Mouse (Mus musculus): Measurements from ENCODE around the gene Manba. TPM values are rescaled to one million over a fixed set of nuclear protein-coding genes. Genes with fewer than 3 reads are reported as not detected.
A peak's percentile ranks its signal among the peaks of the same experiment; 100 is the strongest.

The Manba gene
- polyA plus RNA-seq, 1 experiment, result 5.1 TPM

DNA sequence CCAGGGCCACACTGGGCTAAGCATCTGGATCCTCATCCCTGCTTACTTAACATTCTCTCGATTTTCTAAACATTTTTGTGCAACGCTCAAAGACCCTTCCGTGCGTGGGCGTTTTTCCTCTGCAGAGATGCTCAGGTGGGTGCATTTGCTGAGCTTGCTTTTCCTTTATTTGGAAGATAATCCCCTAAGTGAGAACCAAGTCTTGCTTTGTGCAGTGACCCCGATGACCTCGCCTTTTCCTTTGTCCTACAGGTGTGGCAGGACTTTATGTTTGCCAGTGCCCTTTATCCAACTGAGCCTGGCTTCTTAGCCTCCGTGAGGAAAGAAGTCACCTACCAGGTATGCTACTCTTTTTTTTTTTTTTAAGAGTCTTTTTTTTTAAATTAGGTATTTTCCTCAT, 61.9 kb downstream of the Manba start:
- Histone ChIP-seq H3K27ac (ENCODE audit: insufficient read depth, low read length) (no peak overlapping the region), H3K4me1 (ENCODE audit: control insufficient read depth, insufficient read depth, insufficient read length) (no peaks in the 10 kb centered on the region), H3K4me3 (ENCODE audit: extremely low read depth, insufficient read depth, insufficient read length) (no peak overlapping the region), H3K27me3 (ENCODE audit: control insufficient read depth, insufficient read depth, low read length) (no peaks in the 10 kb centered on the region), H3K36me3 (ENCODE audit: control insufficient read depth, insufficient read depth, low read length) (peaks cover 11% of the 10 kb centered on the region)
- no peak for DNase-seq (ENCODE audit: low read depth in 1 of 2, low spot score in 2 of 2)
- TF ChIP-seq POLR2A (IDR thresholded peaks at IDR 0.05; ENCODE audit: low read depth, low read length) (no peak), CTCF (IDR thresholded peaks at IDR 0.05; ENCODE audit: extremely low read depth, insufficient read depth, insufficient read length, insufficient replicate concordance) (no peak)
- WGBS, result 90% methylated on average over 8 of the region's 8 CpGs

DNA sequence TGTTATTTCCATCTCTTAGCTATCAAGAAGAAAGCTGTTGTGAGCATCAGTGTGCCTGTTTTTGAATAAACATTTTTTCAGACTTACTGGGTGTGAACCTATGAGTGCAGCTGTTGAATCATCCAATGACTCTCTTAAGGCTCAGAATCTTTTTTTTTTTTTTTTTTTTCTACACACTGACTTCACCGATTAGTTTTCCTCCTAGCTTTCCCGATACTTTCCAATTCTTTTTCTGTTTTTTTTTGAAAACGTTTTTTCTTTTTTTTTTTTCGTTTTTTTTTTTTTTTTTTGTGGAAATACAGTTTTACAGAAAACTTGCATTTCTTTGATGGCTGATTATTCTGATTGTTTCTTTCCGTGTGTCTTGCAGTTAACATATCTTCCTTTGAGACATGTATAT, 67.5 kb downstream of the Manba start:
- no peak for TF ChIP-seq CTCF (IDR thresholded peaks at IDR 0.05; ENCODE audit: extremely low read depth, insufficient read depth, insufficient read length, insufficient replicate concordance)
- no peak for TF ChIP-seq POLR2A (IDR thresholded peaks at IDR 0.05; ENCODE audit: low read depth, low read length)
- WGBS, result 86% methylated on average over 5 of the region's 5 CpGs
- H3K36me3 ChIP-seq (ENCODE audit: control insufficient read depth, insufficient read depth, low read length), result peaks cover 8% of the 10 kb centered on the region

DNA sequence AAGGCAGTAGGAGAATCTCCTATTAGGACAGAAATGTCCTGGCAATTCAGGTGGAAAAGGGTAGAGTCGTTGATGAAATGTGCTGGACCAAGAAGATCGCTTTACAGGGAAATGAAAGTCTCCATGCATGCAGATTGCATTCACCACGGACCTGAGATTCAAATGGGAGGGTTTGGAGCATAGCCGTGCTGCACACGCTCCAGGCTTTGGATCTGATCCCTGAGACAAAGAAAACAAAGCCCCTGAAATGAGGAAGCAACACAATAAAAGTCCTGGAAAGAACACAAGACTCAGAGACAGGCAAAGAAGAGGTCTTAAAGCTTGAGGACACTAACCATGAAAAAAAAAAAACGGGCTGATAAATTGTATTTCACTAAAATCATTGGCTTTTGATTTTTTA, 69.8 kb downstream of the Manba start:
- TF ChIP-seq CTCF (IDR thresholded peaks at IDR 0.05; ENCODE audit: extremely low read depth, insufficient read depth, insufficient read length, insufficient replicate concordance) (no peak), POLR2A (IDR thresholded peaks at IDR 0.05; ENCODE audit: low read depth, low read length) (no peak)
- peaks cover 5% of the 10 kb centered on the region for H3K36me3 ChIP-seq (ENCODE audit: control insufficient read depth, insufficient read depth, low read length)
- no peak overlapping the region for H3K4me3 ChIP-seq (ENCODE audit: extremely low read depth, insufficient read depth, insufficient read length)
- H3K4me1 ChIP-seq (ENCODE audit: control insufficient read depth, insufficient read depth, insufficient read length), result no peaks in the 10 kb centered on the region
- no peak for DNase-seq (ENCODE audit: low read depth in 1 of 2, low spot score in 2 of 2)
- 89% methylated on average over 6 of the region's 6 CpGs for WGBS
- H3K27me3 ChIP-seq (ENCODE audit: control insufficient read depth, insufficient read depth, low read length), result no peaks in the 10 kb centered on the region
- no peak overlapping the region for H3K27ac ChIP-seq (ENCODE audit: insufficient read depth, low read length)

More for the DNA sequence above, 67.5 kb downstream of the Manba start:
- H3K4me1 ChIP-seq (ENCODE audit: control insufficient read depth, insufficient read depth, insufficient read length), result no peaks in the 10 kb centered on the region
- DNase-seq (ENCODE audit: low read depth in 1 of 2, low spot score in 2 of 2), result no peak
- no peak overlapping the region for H3K27ac ChIP-seq (ENCODE audit: insufficient read depth, low read length)
- H3K27me3 ChIP-seq (ENCODE audit: control insufficient read depth, insufficient read depth, low read length), result no peaks in the 10 kb centered on the region
- H3K4me3 ChIP-seq (ENCODE audit: extremely low read depth, insufficient read depth, insufficient read length), result no peak overlapping the region

DNA sequence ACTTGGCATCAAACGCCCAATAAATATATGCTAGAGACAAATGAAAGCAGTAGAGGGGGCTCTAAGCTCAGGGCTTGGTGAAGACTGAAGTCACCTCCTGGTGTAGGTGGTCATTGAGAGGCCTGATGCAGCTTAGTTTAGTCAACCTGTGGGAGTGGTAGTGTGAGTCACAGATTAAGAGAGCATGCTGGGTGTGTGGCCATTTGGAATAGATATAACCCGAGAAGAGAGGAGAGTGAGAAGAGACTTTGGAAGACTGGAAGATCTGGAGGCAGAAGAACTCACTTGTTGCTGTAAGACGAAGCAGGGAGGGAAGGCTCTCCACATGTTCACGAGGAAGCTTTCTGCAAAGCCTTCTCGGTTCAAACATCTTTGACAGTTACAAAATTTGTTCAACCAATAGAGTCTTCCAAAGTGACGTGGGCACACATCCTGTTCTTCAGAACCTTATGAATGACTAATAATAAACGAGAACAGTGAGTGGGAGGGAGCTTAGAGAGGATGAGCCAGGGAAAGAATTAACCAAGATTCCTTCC, 70.7 kb downstream of the Manba start:
- 85% methylated on average over 7 of the region's 7 CpGs for WGBS
- Histone ChIP-seq H3K4me3 (ENCODE audit: extremely low read depth, insufficient read depth, insufficient read length) (no peak overlapping the region), H3K27me3 (ENCODE audit: control insufficient read depth, insufficient read depth, low read length) (no peaks in the 10 kb centered on the region), H3K36me3 (ENCODE audit: control insufficient read depth, insufficient read depth, low read length) (peaks cover 3% of the 10 kb centered on the region), H3K4me1 (ENCODE audit: control insufficient read depth, insufficient read depth, insufficient read length) (no peaks in the 10 kb centered on the region), H3K27ac (ENCODE audit: insufficient read depth, low read length) (no peak overlapping the region)
- no peak for TF ChIP-seq POLR2A (IDR thresholded peaks at IDR 0.05; ENCODE audit: low read depth, low read length)
- peak; percentile 17; the same call in 1 of the 2 replicates for TF ChIP-seq CTCF (IDR thresholded peaks at IDR 0.05; ENCODE audit: extremely low read depth, insufficient read depth, insufficient read length, insufficient replicate concordance)
- DNase-seq (ENCODE audit: low read depth in 1 of 2, low spot score in 2 of 2), result no peak

DNA sequence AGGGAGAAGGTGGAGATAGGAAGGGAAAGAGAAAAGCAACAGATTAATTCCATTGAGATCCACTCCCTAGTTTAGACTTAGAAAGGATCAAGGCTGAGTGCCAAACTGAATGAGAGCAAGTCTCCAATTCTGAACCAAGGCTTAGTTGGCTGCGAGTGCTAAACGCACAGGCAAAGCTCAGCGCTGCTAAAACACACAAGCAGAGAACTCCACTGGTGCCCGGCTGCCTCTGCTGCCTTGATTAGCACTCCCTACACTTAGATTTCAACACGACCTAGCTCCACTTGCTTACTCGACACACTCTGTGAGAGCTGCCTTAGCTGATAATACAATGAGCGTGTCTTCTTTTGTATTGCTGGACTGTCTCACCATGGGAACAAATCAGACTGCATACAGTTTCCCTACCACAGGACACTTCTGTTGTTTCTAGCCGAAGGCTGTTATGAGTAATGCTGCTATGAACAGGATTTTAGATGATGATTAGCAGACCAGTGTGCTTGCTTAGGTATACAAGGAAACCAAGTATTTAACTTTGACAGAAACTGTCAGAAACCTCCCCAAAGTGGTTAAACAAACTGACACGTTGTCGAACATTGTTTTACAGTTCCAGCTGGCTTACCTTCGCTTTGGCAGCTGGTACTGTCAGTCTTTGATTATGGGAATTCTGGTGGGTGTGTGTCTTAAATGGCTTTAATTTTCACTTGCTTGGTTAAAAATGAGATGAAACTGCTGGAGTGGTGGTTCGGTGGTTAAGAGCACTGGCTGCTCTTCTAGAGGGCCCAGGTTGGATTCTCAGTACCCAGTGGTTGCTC, 71.6 kb downstream of the Manba start:
- no peak overlapping the region for H3K4me3 ChIP-seq (ENCODE audit: extremely low read depth, insufficient read depth, insufficient read length)
- DNase-seq (ENCODE audit: low read depth in 1 of 2, low spot score in 2 of 2), result no peak
- H3K27ac ChIP-seq (ENCODE audit: insufficient read depth, low read length), result no peak overlapping the region
- 93% methylated on average over 12 of the region's 12 CpGs for WGBS
- H3K4me1 ChIP-seq (ENCODE audit: control insufficient read depth, insufficient read depth, insufficient read length), result no peaks in the 10 kb centered on the region
- TF ChIP-seq CTCF (IDR thresholded peaks at IDR 0.05; ENCODE audit: extremely low read depth, insufficient read depth, insufficient read length, insufficient replicate concordance) (no peak), POLR2A (IDR thresholded peaks at IDR 0.05; ENCODE audit: low read depth, low read length) (no peak)
- H3K27me3 ChIP-seq (ENCODE audit: control insufficient read depth, insufficient read depth, low read length), result no peaks in the 10 kb centered on the region
- H3K36me3 ChIP-seq (ENCODE audit: control insufficient read depth, insufficient read depth, low read length), result peaks cover 3% of the 10 kb centered on the region

DNA sequence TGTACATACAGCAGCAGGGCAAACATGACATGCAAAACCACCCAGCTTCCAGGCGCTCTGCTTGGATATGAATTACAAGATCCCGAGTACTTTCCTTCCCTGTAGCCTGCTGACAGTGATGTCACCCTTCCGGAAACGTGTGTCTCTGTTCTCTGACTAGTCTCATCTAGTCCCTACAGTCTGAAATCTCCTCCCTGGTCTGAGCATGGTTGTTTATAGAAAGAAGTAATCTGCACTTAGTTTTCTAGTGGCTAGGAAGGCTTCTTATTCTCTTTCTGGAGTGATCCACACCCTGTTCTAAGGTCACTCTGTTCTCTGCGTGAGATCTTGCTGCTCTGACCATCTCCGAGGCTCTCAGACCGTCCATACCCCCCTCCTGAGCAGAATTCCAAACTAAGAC, 76.6 kb downstream of the Manba start:
- Histone ChIP-seq H3K4me3 (ENCODE audit: extremely low read depth, insufficient read depth, insufficient read length) (no peak overlapping the region), H3K4me1 (ENCODE audit: control insufficient read depth, insufficient read depth, insufficient read length) (0 out of 2 replicates have a peak, but pooled peaks cover 3% of the 10 kb centered on the region), H3K27ac (ENCODE audit: insufficient read depth, low read length) (no peak overlapping the region), H3K27me3 (ENCODE audit: control insufficient read depth, insufficient read depth, low read length) (no peaks in the 10 kb centered on the region), H3K36me3 (ENCODE audit: control insufficient read depth, insufficient read depth, low read length) (peaks cover 5% of the 10 kb centered on the region)
- TF ChIP-seq POLR2A (IDR thresholded peaks at IDR 0.05; ENCODE audit: low read depth, low read length) (no peak), CTCF (IDR thresholded peaks at IDR 0.05; ENCODE audit: extremely low read depth, insufficient read depth, insufficient read length, insufficient replicate concordance) (no peak)
- no peak for DNase-seq (ENCODE audit: low read depth in 1 of 2, low spot score in 2 of 2)
- WGBS, result 91% methylated on average over 7 of the region's 7 CpGs

All from spleen, adult 2 months (tissue).